Mouse (Mus musculus) spleen, postnatal 0 days (tissue): ENCODE results near the gene Psmg4. TPM values are rescaled to one million over a fixed set of nuclear protein-coding genes. Genes with fewer than 3 reads are reported as not detected.

Experiments
- polyA plus RNA-seq: library from polyadenylated mRNA; unstranded; fragments of >200 nt; fragmentation: Nextera tagmentation; extraction: Ambion mirVana; gene quantifications from 2 replicates; pipeline ENCODE4 v1.2.1, GENCODE M21; 2015

Psmg4 gene
- polyA plus RNA-seq: 63.7 and 66.5 TPM in 2 replicates

GRCm38 (mm10) chr13:34162491-34163303, at the start of gene Psmg4:
Gene Psmg4, plus strand, starts transcription at chr13:34162964.

GRCm38 (mm10) chr13:34130226-34130731, 32.5 kb upstream of the Psmg4 start, which contains the start of gene Tubb2b:
Gene Tubb2b, minus strand, starts transcription at chr13:34130466.

Other genes starting within 250 kb of the Psmg4 start
- 19.1 and 22.8 TPM in 2 replicates for gene Nqo2, start 198.3 kb upstream of the Psmg4 start, polyA plus RNA-seq
- 12.7 and 13.8 TPM in 2 replicates for gene Ripk1, start 160.6 kb upstream of the Psmg4 start, polyA plus RNA-seq
- 44.0 and 62.8 TPM in 2 replicates for gene Serpinb6a, start 160.2 kb upstream of the Psmg4 start, polyA plus RNA-seq
- gene Bphl, start 125.4 kb upstream of the Psmg4 start, polyA plus RNA-seq: 16.4 and 24.7 TPM in 2 replicates
- 67.4 and 72.1 TPM in 2 replicates for gene Tubb2a, start 85.0 kb upstream of the Psmg4 start, polyA plus RNA-seq
- gene Tubb2b, start 32.5 kb upstream of the Psmg4 start, polyA plus RNA-seq: 1.3 and 1.4 TPM in 2 replicates
- 4.6 and 5.5 TPM in 2 replicates for gene Slc22a23, start 182.2 kb downstream of the Psmg4 start, polyA plus RNA-seq